Mouse (Mus musculus): ENCODE data around the gene Rogdi. TPM values are rescaled to one million over a fixed set of nuclear protein-coding genes. Genes with fewer than 3 reads are reported as not detected.
A peak's percentile ranks its signal among the peaks of the same experiment; 100 is the strongest.

Rogdi gene
- polyA plus RNA-seq, 1 experiment from 2014 or later, result 60.4 TPM

DNA sequence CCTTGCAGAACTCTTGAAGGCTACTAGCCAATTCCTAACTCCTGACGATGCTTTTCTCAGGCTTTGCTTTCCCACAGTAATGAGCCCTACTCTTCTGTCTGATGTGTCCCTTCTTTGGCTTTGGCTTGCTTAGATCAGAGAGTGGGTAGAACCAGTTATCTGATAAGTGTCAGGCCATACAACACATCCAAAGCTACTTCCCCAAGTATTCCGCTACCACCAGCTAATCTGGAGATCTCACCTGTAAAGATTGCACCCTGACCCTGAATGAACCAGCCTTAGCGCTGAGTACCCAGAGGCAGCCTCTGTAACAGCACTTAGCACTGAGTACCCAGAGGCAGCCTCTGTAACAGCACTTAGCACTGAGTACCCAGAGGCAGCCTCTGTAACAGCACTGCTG is 32.0 kb upstream of the Rogdi start:
- DNase-seq (ENCODE audit: low spot score), result no peak
- Histone ChIP-seq H3K9ac (replicated peaks; ENCODE audit: low read depth) (no peak overlapping the region), H3K27me3 (replicated peaks; ENCODE audit: insufficient read depth, low read length) (no peaks in the 10 kb centered on the region), H3K27ac (ENCODE audit: low read length) (no peak overlapping the region), H3K4me1 (ENCODE audit: insufficient read depth, low read depth, low read length) (peaks cover 4% of the 10 kb centered on the region; the same call in 1 of the 2 replicates), H3K36me3 (ENCODE audit: insufficient read depth, low read length) (peaks cover 26% of the 10 kb centered on the region), H3K4me2 (replicated peaks; ENCODE audit: low read depth, low read length) (no peak overlapping the region), H3K9me3 (ENCODE audit: low read length) (no peaks in the 10 kb centered on the region), H3K4me3 (ENCODE audit: low read depth, low read length) (no peak overlapping the region)
- WGBS, result 86% methylated on average over 3 of the region's 3 CpGs
- TF ChIP-seq EP300 (IDR thresholded peaks at IDR 0.05), result no peak
- no peak for TF ChIP-seq CTCF (IDR thresholded peaks at IDR 0.05)
- no peak for ATAC-seq

DNA sequence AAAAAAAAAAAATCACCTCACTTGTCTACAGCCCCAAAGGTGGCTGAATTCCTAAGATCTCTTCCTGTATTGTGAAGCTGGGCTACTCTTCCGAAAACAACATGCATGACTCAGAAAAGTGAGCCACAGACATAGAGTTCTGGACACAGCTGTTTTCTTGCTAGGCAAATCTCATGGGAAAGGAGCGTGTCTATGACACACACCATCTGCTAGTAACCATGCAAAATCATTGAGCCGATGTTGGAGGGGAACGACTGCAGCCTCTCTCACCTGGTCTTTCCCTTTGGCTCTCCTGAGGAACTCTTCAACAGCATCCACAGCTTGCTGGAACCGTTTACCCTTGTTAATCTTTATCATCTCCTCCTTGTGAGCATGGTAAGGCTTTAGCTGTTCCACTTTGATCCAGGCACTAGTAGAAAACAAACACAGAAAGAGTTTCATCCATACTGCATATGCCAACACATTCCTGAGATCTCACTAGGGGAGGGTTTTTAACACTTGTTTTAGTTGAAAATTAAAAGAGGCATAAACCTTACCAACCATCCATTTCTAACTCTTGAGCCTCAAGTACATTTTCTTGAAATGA is 23.4 kb upstream of the Rogdi start:
- H3K9me3 ChIP-seq (ENCODE audit: low read length), result no peaks in the 10 kb centered on the region
- H3K9ac ChIP-seq (replicated peaks; ENCODE audit: low read depth), result no peak overlapping the region
- H3K27ac ChIP-seq (ENCODE audit: low read length), result no peak overlapping the region
- peaks cover 59% of the 10 kb centered on the region for H3K36me3 ChIP-seq (ENCODE audit: insufficient read depth, low read length)
- WGBS, result 74% methylated on average over 5 of the region's 5 CpGs
- H3K4me1 ChIP-seq (ENCODE audit: insufficient read depth, low read depth, low read length), result no peaks in the 10 kb centered on the region
- H3K4me2 ChIP-seq (replicated peaks; ENCODE audit: low read depth, low read length), result no peak overlapping the region
- TF ChIP-seq CTCF (IDR thresholded peaks at IDR 0.05) (no peak), EP300 (IDR thresholded peaks at IDR 0.05) (no peak)
- ATAC-seq, result no peak; the same call in 1 of the 2 replicates
- peak; percentile 25 for DNase-seq (ENCODE audit: low spot score)
- H3K4me3 ChIP-seq (ENCODE audit: low read depth, low read length), result no peak overlapping the region
- no peaks in the 10 kb centered on the region for H3K27me3 ChIP-seq (replicated peaks; ENCODE audit: insufficient read depth, low read length)

DNA sequence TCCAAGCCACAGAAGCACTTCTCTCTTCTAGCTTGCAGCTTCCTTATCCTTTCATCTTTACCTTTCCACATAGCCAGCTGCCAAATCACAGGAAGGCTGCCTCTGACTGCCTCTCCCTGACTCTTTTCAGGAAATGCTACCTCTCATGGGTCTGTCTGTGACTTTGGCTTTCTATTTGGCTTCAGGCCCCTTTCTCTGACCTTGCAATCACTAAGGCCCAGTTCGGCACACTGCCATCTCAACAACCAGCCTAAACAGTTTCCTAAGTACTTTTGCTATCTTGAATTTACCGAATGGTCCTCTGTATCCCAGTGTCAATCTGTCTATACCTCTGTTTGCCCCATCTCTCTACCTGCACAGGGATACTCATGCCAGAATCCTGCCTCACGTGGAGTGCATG is 22.2 kb upstream of the Rogdi start:
- ATAC-seq, result no peak
- H3K4me2 ChIP-seq (replicated peaks; ENCODE audit: low read depth, low read length), result no peak overlapping the region
- no peak overlapping the region for H3K27ac ChIP-seq (ENCODE audit: low read length)
- no peak overlapping the region for H3K9ac ChIP-seq (replicated peaks; ENCODE audit: low read depth)
- WGBS, result 92% methylated on average over 3 of the region's 3 CpGs
- TF ChIP-seq CTCF (IDR thresholded peaks at IDR 0.05) (no peak), EP300 (IDR thresholded peaks at IDR 0.05) (no peak)
- H3K4me1 ChIP-seq (ENCODE audit: insufficient read depth, low read depth, low read length), result no peaks in the 10 kb centered on the region
- no peak overlapping the region for H3K4me3 ChIP-seq (ENCODE audit: low read depth, low read length)
- DNase-seq (ENCODE audit: low spot score), result no peak
- H3K9me3 ChIP-seq (ENCODE audit: low read length), result no peaks in the 10 kb centered on the region
- H3K27me3 ChIP-seq (replicated peaks; ENCODE audit: insufficient read depth, low read length), result no peaks in the 10 kb centered on the region
- H3K36me3 ChIP-seq (ENCODE audit: insufficient read depth, low read length), result peaks cover 63% of the 10 kb centered on the region; the same call in 1 of the 2 replicates

DNA sequence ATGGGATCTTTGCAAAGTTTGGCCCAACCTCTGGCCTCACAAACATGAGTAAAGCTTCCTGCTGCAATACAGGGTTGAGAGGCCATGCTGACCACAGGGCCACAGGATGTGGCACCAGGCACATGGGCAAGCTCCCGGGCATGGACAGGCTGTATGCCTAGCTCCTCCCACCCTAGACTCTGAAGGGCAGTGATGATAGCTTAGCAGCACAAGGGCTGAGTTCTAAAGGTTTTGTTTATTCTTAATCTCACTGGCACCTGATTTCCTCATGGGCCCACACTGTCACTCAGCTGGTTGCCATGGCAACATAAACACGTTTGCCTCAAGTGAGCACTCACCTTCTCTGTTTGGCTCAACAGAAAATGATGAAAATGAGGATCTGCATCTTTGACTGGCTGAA is 16.5 kb upstream of the Rogdi start:
- Histone ChIP-seq H3K27me3 (replicated peaks; ENCODE audit: insufficient read depth, low read length) (no peaks in the 10 kb centered on the region), H3K4me2 (replicated peaks; ENCODE audit: low read depth, low read length) (no peak overlapping the region), H3K4me1 (ENCODE audit: insufficient read depth, low read depth, low read length) (no peaks in the 10 kb centered on the region), H3K27ac (ENCODE audit: low read length) (no peak overlapping the region), H3K36me3 (ENCODE audit: insufficient read depth, low read length) (peaks cover 72% of the 10 kb centered on the region), H3K9me3 (ENCODE audit: low read length) (no peaks in the 10 kb centered on the region), H3K4me3 (ENCODE audit: low read depth, low read length) (no peak overlapping the region), H3K9ac (replicated peaks; ENCODE audit: low read depth) (no peak overlapping the region)
- DNase-seq (ENCODE audit: low spot score) (peak; percentile 76), ATAC-seq (peak; percentile 91)
- 35% methylated on average over 2 of the region's 2 CpGs for WGBS
- TF ChIP-seq CTCF (IDR thresholded peaks at IDR 0.05) (no peak), EP300 (IDR thresholded peaks at IDR 0.05) (no peak)

DNA sequence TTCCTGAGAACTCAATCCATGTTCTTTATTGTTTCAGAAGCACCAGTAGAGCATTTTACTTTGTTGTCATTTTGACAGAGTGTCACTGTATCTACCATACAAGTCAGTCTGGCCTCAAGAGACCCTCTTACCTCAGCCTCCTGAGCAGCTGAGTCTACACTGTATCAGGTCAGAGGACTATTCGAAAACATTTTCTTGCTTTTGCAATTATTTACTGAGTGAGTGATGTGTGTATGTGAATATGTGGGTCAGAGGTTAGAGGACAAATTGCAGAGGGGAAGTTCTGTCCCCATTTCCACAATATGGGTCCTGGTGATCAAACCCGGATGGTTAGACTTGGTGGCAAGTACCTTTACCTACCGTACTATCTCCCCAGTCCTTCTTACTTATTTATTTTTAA is 10.7 kb upstream of the Rogdi start:
- H3K27me3 ChIP-seq (replicated peaks; ENCODE audit: insufficient read depth, low read length), result no peaks in the 10 kb centered on the region
- H3K36me3 ChIP-seq (ENCODE audit: insufficient read depth, low read length), result peaks cover 56% of the 10 kb centered on the region
- H3K4me1 ChIP-seq (ENCODE audit: insufficient read depth, low read depth, low read length), result no peaks in the 10 kb centered on the region
- WGBS, result 95% methylated on average over 3 of the region's 3 CpGs
- TF ChIP-seq EP300 (IDR thresholded peaks at IDR 0.05) (no peak), CTCF (IDR thresholded peaks at IDR 0.05) (no peak)
- no peak overlapping the region for H3K27ac ChIP-seq (ENCODE audit: low read length)
- ATAC-seq, result no peak
- H3K4me2 ChIP-seq (replicated peaks; ENCODE audit: low read depth, low read length), result no peak overlapping the region
- no peak for DNase-seq (ENCODE audit: low spot score)
- H3K9ac ChIP-seq (replicated peaks; ENCODE audit: low read depth), result no peak overlapping the region
- no peaks in the 10 kb centered on the region for H3K9me3 ChIP-seq (ENCODE audit: low read length)
- no peak overlapping the region for H3K4me3 ChIP-seq (ENCODE audit: low read depth, low read length)

DNA sequence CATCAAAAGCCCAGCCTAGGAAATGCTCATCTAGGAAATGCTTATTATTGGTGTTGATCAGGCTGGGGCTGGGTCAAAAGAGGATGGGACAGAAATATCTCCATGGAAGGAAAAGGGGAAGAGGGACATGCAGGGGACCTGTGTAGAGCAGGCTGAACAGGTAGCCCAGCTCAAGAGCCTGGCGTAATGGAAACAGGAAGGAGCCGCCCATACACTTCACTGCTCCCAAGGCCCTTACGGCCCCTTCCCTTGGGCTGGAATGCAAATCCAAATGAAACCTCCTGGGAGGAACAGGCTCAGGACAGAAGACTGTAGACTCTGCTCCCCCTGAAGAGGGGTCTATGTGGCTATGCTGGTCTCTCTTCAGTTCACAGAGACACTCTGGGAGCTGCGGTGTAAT is 1.2 kb upstream of the Rogdi start:
- ATAC-seq (no peak), DNase-seq (ENCODE audit: low spot score) (peak; percentile 68)
- TF ChIP-seq CTCF (IDR thresholded peaks at IDR 0.05), result no peak
- peak; percentile 28 for TF ChIP-seq EP300 (IDR thresholded peaks at IDR 0.05)
- peaks cover 9% of the 10 kb centered on the region; the same call in 1 of the 2 replicates for H3K4me1 ChIP-seq (ENCODE audit: insufficient read depth, low read depth, low read length)
- H3K9me3 ChIP-seq (ENCODE audit: low read length), result no peaks in the 10 kb centered on the region
- no peak overlapping the region for H3K9ac ChIP-seq (replicated peaks; ENCODE audit: low read depth)
- H3K27me3 ChIP-seq (replicated peaks; ENCODE audit: insufficient read depth, low read length), result no peaks in the 10 kb centered on the region
- H3K4me2 ChIP-seq (replicated peaks; ENCODE audit: low read depth, low read length), result no peak overlapping the region
- no peak overlapping the region for H3K4me3 ChIP-seq (ENCODE audit: low read depth, low read length)
- H3K27ac ChIP-seq (ENCODE audit: low read length), result 0 out of 2 replicates have a peak overlapping the region, but pooled peaks have one; percentile 26
- 60% methylated on average over 4 of the region's 4 CpGs for WGBS
- peaks cover 33% of the 10 kb centered on the region for H3K36me3 ChIP-seq (ENCODE audit: insufficient read depth, low read length)
